In the genomic region with DNA sequence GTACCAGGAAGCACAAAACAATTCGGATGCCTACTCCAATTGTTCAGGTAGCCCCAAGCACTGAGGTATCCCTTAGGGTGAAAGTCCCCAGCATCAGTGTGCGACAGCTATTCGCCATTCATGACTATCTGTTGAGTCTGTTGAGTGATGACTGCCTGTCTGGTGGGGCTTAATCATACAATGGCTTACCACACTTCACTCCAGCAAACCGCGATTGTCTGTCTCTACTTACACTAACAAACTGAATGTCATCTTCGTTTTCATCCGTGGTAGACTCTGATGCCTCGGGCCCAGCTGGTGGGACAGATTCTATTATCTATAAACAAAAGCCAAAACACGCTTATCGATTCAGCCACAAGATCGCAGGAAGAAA, we compare ENCODE assay signal across 8 mouse cellular contexts. TPM values are rescaled to one million over a fixed set of nuclear protein-coding genes. Genes with fewer than 3 reads are reported as not detected.
DNase-seq lines count a peak whose midpoint lies in the region; ATAC-seq and TF ChIP-seq lines count a peak whose summit lies in the region.

No protein-coding gene starts in this region.

- no peaks in the 10 kb centered on the region for H3K9me3 ChIP-seq in kidney, embryonic 14.5 days (ENCODE audit: control insufficient read depth, low read length)
- H3K9me3 ChIP-seq in G1E (replicated peaks): peaks cover 2% of the 10 kb centered on the region; the same call in 1 of the 2 replicates
- no peaks in the 10 kb centered on the region for H3K9me3 ChIP-seq in limb, embryonic 10.5 days (replicated peaks)
- no peaks in the 10 kb centered on the region for H3K9me3 ChIP-seq in neural tube, embryonic 12.5 days

- no peaks in the 10 kb centered on the region for H3K27me3 ChIP-seq in kidney, embryonic 14.5 days (ENCODE audit: control insufficient read depth, insufficient read depth, low read length)
- H3K27me3 ChIP-seq in G1E (ENCODE audit: insufficient read depth, low read length): no peaks in the 10 kb centered on the region
- no peaks in the 10 kb centered on the region for H3K27me3 ChIP-seq in limb, embryonic 10.5 days (ENCODE audit: low read depth, poor library complexity, severe bottlenecking)
- H3K27me3 ChIP-seq in neural tube, embryonic 12.5 days (replicated peaks): no peaks in the 10 kb centered on the region

- H3K9ac ChIP-seq in kidney, embryonic 14.5 days (ENCODE audit: low read depth, low read length): peak overlapping the region; percentile 95
- peak overlapping the region; percentile 94 for H3K9ac ChIP-seq in neural tube, embryonic 12.5 days

- peak overlapping the region; percentile 65 for H3K4me2 ChIP-seq in kidney, embryonic 14.5 days (replicated peaks; ENCODE audit: low read depth, low read length)
- peak overlapping the region; percentile 70 for H3K4me2 ChIP-seq in neural tube, embryonic 12.5 days (replicated peaks)

- H3K4me1 ChIP-seq in kidney, embryonic 14.5 days (ENCODE audit: control insufficient read depth, insufficient read depth, low read length): peaks cover 11% of the 10 kb centered on the region
- H3K4me1 ChIP-seq in G1E (ENCODE audit: insufficient read depth, low read depth, low read length): peaks cover 38% of the 10 kb centered on the region
- H3K4me1 ChIP-seq in limb, embryonic 10.5 days: peaks cover 10% of the 10 kb centered on the region
- H3K4me1 ChIP-seq in neural tube, embryonic 12.5 days: peaks cover 12% of the 10 kb centered on the region

- TF ChIP-seq CTCF in G1E (IDR thresholded peaks at IDR 0.05; ENCODE audit: low read depth, low read length): no peak

- H3K27ac ChIP-seq in kidney, embryonic 14.5 days (ENCODE audit: low read depth, low read length): peak overlapping the region; percentile 85
- H3K27ac ChIP-seq in limb, embryonic 10.5 days: peak overlapping the region; percentile 98
- peak overlapping the region; percentile 86 for H3K27ac ChIP-seq in neural tube, embryonic 12.5 days

- ATAC-seq in kidney, embryonic 14.5 days (ENCODE audit: low FRiP score, low TSS enrichment): peak; percentile 1; the same call in 1 of the 2 replicates
- peak; percentile 29 for ATAC-seq in G1E (ENCODE audit: extremely low read depth, insufficient number of reproducible peaks, low FRiP score, poor library complexity, severe bottlenecking)
- ATAC-seq in erythroblast, adult 5-6 weeks (replicated peaks; ENCODE audit: low FRiP score, poor library complexity, severe bottlenecking): 0 out of 2 replicates have a peak, but pooled peaks have one; percentile 27
- peak; percentile 48 for ATAC-seq in neural tube, embryonic 12.5 days (ENCODE audit: low FRiP score, low read depth)

- peak overlapping the region; percentile 96 for H3K4me3 ChIP-seq in kidney, embryonic 14.5 days (ENCODE audit: low read length)
- peak overlapping the region; percentile 94 for H3K4me3 ChIP-seq in G1E (ENCODE audit: low read depth, low read length)
- peak overlapping the region; percentile 97 for H3K4me3 ChIP-seq in limb, embryonic 10.5 days
- peak overlapping the region; percentile 90 for H3K4me3 ChIP-seq in neural tube, embryonic 12.5 days

- no peak for DNase-seq in kidney, postnatal 4 days
- DNase-seq in G1E (ENCODE audit: low spot score): peak; percentile 35
- DNase-seq in limb, embryonic 10.5 days (ENCODE audit: low spot score): no peak
- no peak for DNase-seq in frontal cortex, postnatal 36 days (ENCODE audit: low spot score in 2 of 2)
- no peak for DNase-seq in embryo, embryonic 9.5 days (ENCODE audit: extremely low spot score)

- WGBS in kidney, embryonic 14.5 days: 12% methylated on average over 11 of the region's 11 CpGs
- WGBS in limb, embryonic 10.5 days: 18% methylated on average over 11 of the region's 11 CpGs
- 12% methylated on average over 11 of the region's 11 CpGs for WGBS in neural tube, embryonic 12.5 days

- H3K36me3 ChIP-seq in kidney, embryonic 14.5 days (ENCODE audit: control insufficient read depth, insufficient read depth, low read length): peaks cover 32% of the 10 kb centered on the region
- peaks cover 45% of the 10 kb centered on the region for H3K36me3 ChIP-seq in G1E (replicated peaks)
- peaks cover 50% of the 10 kb centered on the region for H3K36me3 ChIP-seq in limb, embryonic 10.5 days
- H3K36me3 ChIP-seq in neural tube, embryonic 12.5 days: peaks cover 31% of the 10 kb centered on the region

RNA-seq across cellular contexts. Expression of a gene that starts 0.9 kb away (rescaled TPM):
- 21.0 and 38.8 TPM in 2 replicates for polyA plus RNA-seq in kidney, embryonic 14.5 days (2014; fragmentation: Nextera tagmentation; extraction: Ambion mirVana)
- total RNA-seq in G1E (2014; fragmentation: Nextera tagmentation) (102 and 142 TPM in 2 replicates), G1E (2017) (33.2 and 36.7 TPM in 2 replicates)
- polyA plus RNA-seq in G1E (2012): 33.7 and 37.1 TPM in 2 replicates
- 10.2 and 26.9 TPM in 2 replicates for total RNA-seq in erythroblast, adult 5-6 weeks (2015; ENCODE audit: low replicate concordance)
- 8.4 and 10.2 TPM in 2 replicates for total RNA-seq in erythroblast, adult 5-6 weeks (2017; ENCODE audit: low replicate concordance)
- 28.2 and 36.1 TPM in 2 replicates for polyA plus RNA-seq in limb, embryonic 10.5 days (2016; fragmentation: Nextera tagmentation; extraction: Ambion mirVana)
- 43.5 and 47.6 TPM in 2 replicates for polyA plus RNA-seq in neural tube, embryonic 12.5 days (2016; fragmentation: Nextera tagmentation; extraction: Ambion mirVana)

RNA-seq across cellular contexts. Expression of a gene that starts 55.9 kb away (rescaled TPM):
- 63.8 and 87.5 TPM in 2 replicates for polyA plus RNA-seq in kidney, embryonic 14.5 days (2014; fragmentation: Nextera tagmentation; extraction: Ambion mirVana)
- total RNA-seq in G1E (2014; fragmentation: Nextera tagmentation): 110 and 115 TPM in 2 replicates
- total RNA-seq in G1E (2017): 59.6 and 63.0 TPM in 2 replicates
- polyA plus RNA-seq in G1E (2012): 60.2 and 66.7 TPM in 2 replicates
- 10.8 and 17.6 TPM in 2 replicates for total RNA-seq in erythroblast, adult 5-6 weeks (2015; ENCODE audit: low replicate concordance)
- total RNA-seq in erythroblast, adult 5-6 weeks (2017; ENCODE audit: low replicate concordance): 7.1 and 9.0 TPM in 2 replicates
- 63.2 and 72.5 TPM in 2 replicates for polyA plus RNA-seq in limb, embryonic 10.5 days (2016; fragmentation: Nextera tagmentation; extraction: Ambion mirVana)
- 20.2 and 20.8 TPM in 2 replicates for polyA plus RNA-seq in neural tube, embryonic 12.5 days (2016; fragmentation: Nextera tagmentation; extraction: Ambion mirVana)
